Mouse (Mus musculus) neural tube, embryonic 14.5 days (tissue): Measurements from ENCODE around the gene Cdkn2aip. TPM values are rescaled to one million over a fixed set of nuclear protein-coding genes. Genes with fewer than 3 reads are reported as not detected.
A peak's percentile ranks its signal among the peaks of the same experiment; 100 is the strongest.

Experiments
- ATAC-seq: fragments of 200-750 bp; cut with Nextera tagmentation; 2 replicates; pipeline ENCODE4 v1.8.0; 2017; ENCODE audit warnings: low read depth, mild to moderate bottlenecking, moderate TSS enrichment, moderate library complexity
- H3K27ac ChIP-seq: fragments of 300-500 bp; sonication (generic); 2 replicates; pipeline ENCODE4 v1.5.1; 2014; ENCODE audit warnings: low read depth, mild to moderate bottlenecking, control low read depth, low read length, moderate library complexity, mixed read lengths
- H3K27me3 ChIP-seq: fragments of 300-500 bp; sonication (generic); 2 replicates; pipeline ENCODE4 v1.6.1; 2014; ENCODE audit warnings: low read length; ENCODE audit not compliant: control insufficient read depth, insufficient read depth
- H3K36me3 ChIP-seq: fragments of 300-500 bp; sonication (generic); 2 replicates; pipeline ENCODE4 v1.6.1; 2014; ENCODE audit warnings: low read length, mixed read lengths; ENCODE audit not compliant: control insufficient read depth, insufficient read depth
- H3K4me1 ChIP-seq: fragments of 300-500 bp; sonication (generic); 2 replicates; pipeline ENCODE4 v1.6.1; 2014; ENCODE audit warnings: low read length; ENCODE audit not compliant: control insufficient read depth, insufficient read depth
- H3K4me2 ChIP-seq: fragments of 300-500 bp; sonication (generic); 2 replicates; pipeline ENCODE4 v1.6.1; 2014; ENCODE audit warnings: mild to moderate bottlenecking, low read depth, low read length, control low read depth
- H3K4me3 ChIP-seq: fragments of 300-500 bp; sonication (generic); 2 replicates; pipeline ENCODE4 v1.5.1; 2014; ENCODE audit warnings: low read depth, low read length, control low read depth, mixed read lengths
- H3K9ac ChIP-seq: fragments of 300-500 bp; sonication (generic); replicated peaks from 2 replicates; pipeline ENCODE4 v1.6.1; 2014; ENCODE audit warnings: low read depth, mild to moderate bottlenecking, control low read depth, low read length, mixed read lengths
- H3K9me3 ChIP-seq: fragments of 300-500 bp; sonication (generic); 2 replicates; pipeline ENCODE4 v1.6.1; 2016; ENCODE audit warnings: low read length; ENCODE audit not compliant: control insufficient read depth
- WGBS: fragments of 180-500 bp; shearing (Covaris S2); extraction: QIAGEN DNeasy Blood & Tissue Kit; methylation state at CpG from one replicate; pipeline ENCODE4 v1.1.7; 2014; 5-methylcytosine and 5-hydroxymethylcytosine counted together
- polyA plus RNA-seq: library from polyadenylated mRNA; unstranded; fragments of >200 nt; fragmentation: Nextera tagmentation; extraction: Ambion mirVana; gene quantifications from 2 replicates; pipeline ENCODE4 v1.2.1, GENCODE M21; 2014

The Cdkn2aip gene
- polyA plus RNA-seq, 1 experiment from 2014 or later = 33.6 TPM

GRCm38 (mm10) chr8:47690674-47691078 is 23.1 kb downstream of the Cdkn2aip start:
- Histone ChIP-seq H3K36me3 (no peaks in the 10 kb centered on the region), H3K4me3 (peak overlapping the region; percentile 12; the same call in 1 of the 2 replicates), H3K27me3 (no peaks in the 10 kb centered on the region), H3K9ac (no peak overlapping the region), H3K4me1 (no peaks in the 10 kb centered on the region), H3K4me2 (peak overlapping the region; percentile 37), H3K27ac (no peak overlapping the region), H3K9me3 (no peaks in the 10 kb centered on the region)
- WGBS = under 1% methylated on average over 16 of the region's 16 CpGs
- ATAC-seq = no peak

- H3K4me2 ChIP-seq = no peak overlapping the region
- H3K4me1 ChIP-seq = no peaks in the 10 kb centered on the region
- no peak overlapping the region for H3K27ac ChIP-seq
- no peak for ATAC-seq
- no peaks in the 10 kb centered on the region for H3K36me3 ChIP-seq
- H3K9ac ChIP-seq = no peak overlapping the region
- no peaks in the 10 kb centered on the region for H3K27me3 ChIP-seq
- H3K4me3 ChIP-seq = no peak overlapping the region
- WGBS = 60% methylated on average over 12 of the region's 12 CpGs
- no peaks in the 10 kb centered on the region for H3K9me3 ChIP-seq
These were observed 23.9 kb downstream of the Cdkn2aip start for GRCm38 (mm10) chr8:47689704-47690326.

GRCm38 (mm10) chr8:47684441-47684840 is 29.3 kb downstream of the Cdkn2aip start:
- H3K4me2 ChIP-seq = no peak overlapping the region
- H3K9me3 ChIP-seq = no peaks in the 10 kb centered on the region
- H3K9ac ChIP-seq = no peak overlapping the region
- no peaks in the 10 kb centered on the region for H3K36me3 ChIP-seq
- no peak overlapping the region for H3K4me3 ChIP-seq
- no peak overlapping the region for H3K27ac ChIP-seq
- no peak for ATAC-seq
- H3K4me1 ChIP-seq = no peaks in the 10 kb centered on the region
- WGBS = 88% methylated on average over 5 of the region's 5 CpGs
- H3K27me3 ChIP-seq = no peaks in the 10 kb centered on the region

GRCm38 (mm10) chr8:47683994-47684393 is 29.7 kb downstream of the Cdkn2aip start:
- Histone ChIP-seq H3K4me2 (no peak overlapping the region), H3K4me3 (no peak overlapping the region), H3K9me3 (no peaks in the 10 kb centered on the region), H3K9ac (no peak overlapping the region), H3K27me3 (no peaks in the 10 kb centered on the region), H3K27ac (no peak overlapping the region), H3K36me3 (no peaks in the 10 kb centered on the region), H3K4me1 (no peaks in the 10 kb centered on the region)
- WGBS = 88% methylated on average over 9 of the region's 9 CpGs
- no peak for ATAC-seq

- Histone ChIP-seq H3K9ac (no peak overlapping the region), H3K4me1 (no peaks in the 10 kb centered on the region), H3K36me3 (no peaks in the 10 kb centered on the region), H3K27me3 (no peaks in the 10 kb centered on the region), H3K4me3 (no peak overlapping the region), H3K4me2 (no peak overlapping the region), H3K9me3 (no peaks in the 10 kb centered on the region), H3K27ac (no peak overlapping the region)
- 90% methylated on average over 4 of the region's 4 CpGs for WGBS
- ATAC-seq = no peak
These were observed 33.4 kb downstream of the Cdkn2aip start for GRCm38 (mm10) chr8:47680306-47680705.

GRCm38 (mm10) chr8:47679603-47680002 is 34.1 kb downstream of the Cdkn2aip start:
- Histone ChIP-seq H3K4me2 (no peak overlapping the region), H3K27me3 (no peaks in the 10 kb centered on the region), H3K4me3 (no peak overlapping the region), H3K27ac (no peak overlapping the region), H3K9ac (no peak overlapping the region), H3K4me1 (no peaks in the 10 kb centered on the region), H3K36me3 (no peaks in the 10 kb centered on the region), H3K9me3 (no peaks in the 10 kb centered on the region)
- ATAC-seq = no peak
- WGBS = 85% methylated on average over 1 of the region's 1 CpGs

- Histone ChIP-seq H3K9me3 (no peaks in the 10 kb centered on the region), H3K4me3 (peak overlapping the region; percentile 93; the same call in 1 of the 2 replicates), H3K4me1 (no peaks in the 10 kb centered on the region), H3K27me3 (no peaks in the 10 kb centered on the region), H3K27ac (no peak overlapping the region), H3K36me3 (no peaks in the 10 kb centered on the region), H3K9ac (no peak overlapping the region), H3K4me2 (peak overlapping the region; percentile 75; the same call in 1 of the 2 replicates)
- WGBS = 46% methylated on average over 2 of the region's 2 CpGs
- ATAC-seq = no peak
These were observed 37.1 kb downstream of the Cdkn2aip start for GRCm38 (mm10) chr8:47676631-47677030.

GRCm38 (mm10) chr8:47676224-47676623 is 37.5 kb downstream of the Cdkn2aip start:
- no peak for ATAC-seq
- Histone ChIP-seq H3K36me3 (no peaks in the 10 kb centered on the region), H3K4me1 (no peaks in the 10 kb centered on the region), H3K27ac (no peak overlapping the region), H3K9ac (0 out of 2 replicates have a peak overlapping the region, but pooled peaks have one; percentile 25), H3K4me2 (peak overlapping the region; percentile 75), H3K4me3 (peak overlapping the region; percentile 93), H3K27me3 (no peaks in the 10 kb centered on the region), H3K9me3 (no peaks in the 10 kb centered on the region)
- 2% methylated on average over 15 of the region's 15 CpGs for WGBS

GRCm38 (mm10) chr8:47675786-47676185 is 37.9 kb downstream of the Cdkn2aip start:
- H3K9me3 ChIP-seq = no peaks in the 10 kb centered on the region
- peak; percentile 7; the same call in 1 of the 2 replicates for ATAC-seq
- H3K9ac ChIP-seq = peak overlapping the region; percentile 72
- 0% methylated on average over 20 of the region's 20 CpGs for WGBS
- no peaks in the 10 kb centered on the region for H3K36me3 ChIP-seq
- H3K27ac ChIP-seq = peak overlapping the region; percentile 91
- peak overlapping the region; percentile 93 for H3K4me3 ChIP-seq
- no peaks in the 10 kb centered on the region for H3K4me1 ChIP-seq
- no peaks in the 10 kb centered on the region for H3K27me3 ChIP-seq
- peak overlapping the region; percentile 75 for H3K4me2 ChIP-seq
